Mouse (Mus musculus) B cell, adult (primary cell): ENCODE measurements around the gene Fen1. TPM values are rescaled to one million over a fixed set of nuclear protein-coding genes. Genes with fewer than 3 reads are reported as not detected.

Source experiments
- total RNA-seq: library from RNA; stranded (reverse); gene quantifications from 4 replicates; pipeline ENCODE4 v1.2.4, GENCODE M21; 2023; ENCODE audit not compliant: inconsistent age

The Fen1 gene
- total RNA-seq: 26.0 to 35.4 TPM (median 32.3 TPM) in 4 replicates

GRCm38 (mm10) chr19:10203848-10204615, at the start of gene Fen1, which contains the start of gene Tmem258:
TSS of gene Fen1 (minus strand) at chr19:10204169.
TSS of gene Tmem258 (plus strand) at chr19:10204014.

GRCm38 (mm10) chr19:10240654-10241305, 36.8 kb upstream of the Fen1 start, which contains the start of gene Myrf:
TSS of gene Myrf (minus strand) at chr19:10240748.

GRCm38 (mm10) chr19:10182670-10183298, 21.2 kb downstream of the Fen1 start, which contains the start of gene Fads1:
TSS of gene Fads1 (plus strand) at chr19:10182888.

Other genes with a start within 250 kb of the Fen1 start
- 2,198 to 2,406 TPM (median 2,302 TPM) in 4 replicates for gene Fth1, start 223.6 kb downstream of the Fen1 start, total RNA-seq
- gene Best1, start 202.5 kb downstream of the Fen1 start, total RNA-seq: not detected in 4 replicates
- gene Rab3il1, start 202.5 kb downstream of the Fen1 start, total RNA-seq: 0.90 to 1.8 TPM (median 1.1 TPM) in 4 replicates
- 0.32 to 1.5 TPM (median 1.0 TPM) in 4 replicates for gene Fads3, start 162.6 kb downstream of the Fen1 start, total RNA-seq
- 0.51 to 1.4 TPM (median 0.86 TPM) in 4 replicates for gene Fads2, start 102.4 kb downstream of the Fen1 start, total RNA-seq
- 3.8 to 6.3 TPM (median 4.6 TPM) in 4 replicates for gene Fads1, start 21.3 kb downstream of the Fen1 start, total RNA-seq
- gene Tmem258, start 155 bp downstream of the Fen1 start, total RNA-seq: 92.7 to 120 TPM (median 101 TPM) in 4 replicates
- 0.13 to 0.18 TPM (median 0.16 TPM) in 3 of 4 replicates, not detected in the other for gene Myrf, start 36.6 kb upstream of the Fen1 start, total RNA-seq
- gene Dagla, start 100.7 kb upstream of the Fen1 start, total RNA-seq: 0.10 TPM in 1 of 4 replicates, not detected in the others
- gene Syt7, start 184.9 kb upstream of the Fen1 start, total RNA-seq: not detected in 4 replicates